Mouse (Mus musculus) activated CD4-positive, CD25-positive, alpha-beta regulatory T cell, adult 4 months (primary cell): ENCODE measurements around the gene Tnrc6b. TPM values are rescaled to one million over a fixed set of nuclear protein-coding genes. Genes with fewer than 3 reads are reported as not detected.

Source experiments
- ATAC-seq: one replicate; pipeline ENCODE4 v1.8.0; 2017
- polyA plus RNA-seq, 2 experiments: library from polyadenylated mRNA; unstranded; fragments of 100-300 nt; shearing (Covaris generic); gene quantifications; one replicate each; pipeline ENCODE4 v1.2.1; 2017

Tnrc6b gene
- polyA plus RNA-seq, 2 experiments from 2014 or later: 35.6 to 58.6 TPM

DNA sequence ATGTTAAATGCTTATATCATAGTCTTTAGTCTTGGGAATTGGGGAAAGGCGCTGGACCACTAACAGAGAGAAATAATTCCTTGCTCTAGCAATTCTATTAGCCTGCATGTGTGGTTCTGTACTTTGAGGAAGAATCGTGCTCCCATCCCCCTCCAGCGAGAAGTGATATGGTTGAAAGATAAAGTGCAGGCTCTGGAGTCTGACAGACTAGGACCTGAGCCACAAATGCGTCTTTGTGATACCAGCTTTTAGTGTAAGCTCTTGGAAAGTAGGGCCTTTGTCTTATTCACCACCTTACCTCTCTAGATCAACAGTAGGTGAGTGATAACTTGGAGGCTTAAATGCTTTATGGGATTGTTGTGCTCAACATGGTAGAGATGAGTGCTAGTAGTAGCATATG lies 270.1 kb downstream of the Tnrc6b start:
- ATAC-seq: no peak

DNA sequence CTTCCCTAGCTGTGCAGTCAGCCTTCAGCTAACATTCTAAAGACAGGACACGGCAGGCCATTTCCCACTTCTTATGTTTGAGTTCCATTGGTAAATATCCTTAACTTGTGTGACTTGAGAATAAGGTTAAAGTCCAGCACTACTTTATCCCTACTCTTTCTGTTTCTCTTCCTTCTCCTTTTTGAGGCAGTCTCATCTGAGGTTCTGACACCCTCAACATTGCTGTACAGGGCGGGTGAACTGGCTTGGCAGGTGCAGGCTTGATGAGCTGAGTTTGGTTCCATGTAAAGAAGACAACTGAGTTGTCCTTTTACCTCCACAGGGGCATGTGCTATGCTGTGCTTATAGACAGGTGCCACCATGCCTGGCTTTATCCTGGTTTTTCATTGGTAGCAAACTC lies 272.2 kb downstream of the Tnrc6b start:
- no peak for ATAC-seq

DNA sequence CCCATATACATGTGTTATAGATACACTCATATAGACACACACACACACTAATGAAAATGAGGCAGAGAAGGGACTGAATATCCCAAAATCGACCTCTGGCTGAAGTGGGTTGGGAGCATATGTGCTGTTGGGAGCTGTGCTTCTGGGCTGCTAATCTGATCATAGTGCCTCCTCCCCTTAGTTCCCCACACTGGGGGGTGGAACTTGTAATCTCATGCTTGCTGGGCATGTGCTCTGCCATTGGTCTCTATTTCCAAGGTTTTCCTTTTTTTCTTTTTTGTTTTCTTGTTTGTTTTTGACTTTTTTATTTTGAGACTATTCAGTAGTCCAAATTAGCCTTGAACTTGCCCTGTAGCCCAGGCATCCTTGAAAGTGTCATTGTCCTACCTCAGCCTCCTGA lies 277.2 kb downstream of the Tnrc6b start:
- ATAC-seq: no peak

DNA sequence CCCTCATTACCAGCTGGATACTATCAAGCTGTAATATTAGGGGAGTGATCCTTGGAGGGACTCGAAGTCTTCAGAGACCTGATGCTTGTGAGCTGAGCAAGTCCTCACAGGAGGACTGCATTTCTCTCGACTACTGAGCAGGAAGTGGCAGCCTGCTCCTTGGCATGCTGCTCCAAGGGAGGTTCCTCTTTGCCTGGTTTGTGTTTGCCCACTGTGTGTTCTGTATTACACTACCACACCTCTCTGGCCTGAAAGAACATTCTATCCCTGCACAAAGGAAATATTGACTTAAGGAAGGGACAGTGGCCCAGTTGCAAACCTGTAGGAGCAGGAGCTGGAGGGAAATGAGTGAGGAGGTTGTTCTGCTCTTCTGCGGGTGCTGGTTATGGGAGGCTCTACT lies 278.6 kb downstream of the Tnrc6b start:
- no peak for ATAC-seq

Other genes starting within 250 kb of the Tnrc6b start
- under 1 TPM in 1 of 2 experiments, not detected in 1; 0.38 TPM for gene Enthd1, start 146.2 kb upstream of the Tnrc6b start, polyA plus RNA-seq
- 10 to 100 TPM; 43.4 to 46.5 TPM for gene Grap2, start 138.7 kb upstream of the Tnrc6b start, polyA plus RNA-seq
- not detected for gene Fam83f, start 39.5 kb upstream of the Tnrc6b start, polyA plus RNA-seq
- gene Adsl, start 237.2 kb downstream of the Tnrc6b start, polyA plus RNA-seq: 100 to 1,000 TPM in 1 of 2 experiments, 10 to 100 TPM in 1; 98.5 to 114 TPM